Mouse (Mus musculus) limb, embryonic 11.5 days (tissue): ENCODE results near the gene Omg. TPM values are rescaled to one million over a fixed set of nuclear protein-coding genes. Genes with fewer than 3 reads are reported as not detected.

Experiments used
- ATAC-seq: fragments of 200-750 bp; cut with Nextera tagmentation; 2 replicates; pipeline ENCODE4 v1.8.0; 2017; ENCODE audit warnings: low read depth; ENCODE audit not compliant: insufficient number of reproducible peaks, low FRiP score, low TSS enrichment
- DNase-seq: peaks from one replicate; pipeline ENCODE4 v3.0.0-alpha.2; 2015; ENCODE audit warnings: low spot score
- H3K27ac ChIP-seq: fragments of 300-500 bp; sonication (generic); replicated peaks from 2 replicates; pipeline ENCODE4 v1.5.1; 2014; ENCODE audit warnings: low read depth, mild to moderate bottlenecking, low read length
- H3K27me3 ChIP-seq: fragments of 300-500 bp; sonication (generic); 2 replicates; pipeline ENCODE4 v1.6.1; 2014; ENCODE audit warnings: mild to moderate bottlenecking, low read length, mixed read lengths; ENCODE audit not compliant: control insufficient read depth, insufficient read depth
- H3K36me3 ChIP-seq: fragments of 300-500 bp; sonication (generic); 2 replicates; pipeline ENCODE4 v1.6.1; 2014; ENCODE audit warnings: mild to moderate bottlenecking, low read length, moderate library complexity, mixed read lengths; ENCODE audit not compliant: control insufficient read depth, insufficient read depth
- H3K4me1 ChIP-seq: fragments of 300-500 bp; sonication (generic); 2 replicates; pipeline ENCODE4 v1.6.1; 2014; ENCODE audit warnings: low read length, mixed read lengths; ENCODE audit not compliant: control insufficient read depth, insufficient read depth
- H3K4me2 ChIP-seq: fragments of 300-500 bp; sonication (generic); 2 replicates; pipeline ENCODE4 v1.6.1; 2014; ENCODE audit warnings: low read depth, mild to moderate bottlenecking, moderate library complexity; ENCODE audit not compliant: severe bottlenecking
- H3K4me3 ChIP-seq: fragments of 300-500 bp; sonication (generic); 2 replicates; pipeline ENCODE4 v1.5.1; 2014; ENCODE audit warnings: low read depth, low read length
- H3K9ac ChIP-seq: fragments of 300-500 bp; sonication (generic); 2 replicates; pipeline ENCODE4 v1.6.1; 2014; ENCODE audit warnings: mild to moderate bottlenecking, low read length
- H3K9me3 ChIP-seq: fragments of 300-500 bp; sonication (generic); 2 replicates; pipeline ENCODE4 v1.6.1; 2016; ENCODE audit warnings: low read length; ENCODE audit not compliant: control insufficient read depth
- WGBS: fragments of 180-500 bp; shearing (Covaris S2); extraction: QIAGEN DNeasy Blood & Tissue Kit; methylation state at CpG from one replicate; pipeline ENCODE4 v1.1.7; 2014; 5-methylcytosine and 5-hydroxymethylcytosine counted together
- polyA plus RNA-seq: library from polyadenylated mRNA; unstranded; fragments of >200 nt; fragmentation: Nextera tagmentation; extraction: Ambion mirVana; gene quantifications from 2 replicates; pipeline ENCODE4 v1.2.1, GENCODE M21; 2014

Omg gene
- polyA plus RNA-seq, 1 experiment from 2014 or later, result 0.12 TPM

GRCm38 (mm10) chr11:79522944-79523343 lies 19.1 kb upstream of the Omg start:
- ATAC-seq (no peak), DNase-seq (no peak)
- H3K36me3 ChIP-seq, result no peaks in the 10 kb centered on the region
- no peaks in the 10 kb centered on the region for H3K4me1 ChIP-seq
- 81% methylated on average over 1 of the region's 1 CpGs for WGBS
- H3K9me3 ChIP-seq, result no peaks in the 10 kb centered on the region
- no peak overlapping the region for H3K9ac ChIP-seq
- no peak overlapping the region for H3K4me3 ChIP-seq
- no peak overlapping the region for H3K27ac ChIP-seq
- no peak overlapping the region for H3K4me2 ChIP-seq
- no peaks in the 10 kb centered on the region for H3K27me3 ChIP-seq

DNA sequence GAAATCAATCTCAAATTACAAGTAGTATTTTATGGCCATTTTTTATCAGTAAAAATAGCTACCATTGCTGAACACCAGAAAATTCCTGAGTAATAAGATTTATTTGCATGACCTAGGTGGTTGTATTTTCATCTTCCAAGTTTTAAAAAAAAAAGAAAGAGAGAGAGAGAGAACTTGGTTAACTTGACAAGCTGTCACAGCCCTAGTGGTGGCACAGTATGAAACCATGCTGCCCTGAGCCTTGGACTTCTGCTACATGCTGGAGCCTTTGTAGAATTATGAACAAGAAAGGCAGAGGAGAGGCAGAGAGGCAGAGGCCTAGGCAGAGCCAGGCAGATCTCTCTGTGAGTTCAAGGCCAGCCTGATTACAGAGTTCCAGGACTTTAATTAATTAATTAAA lies 18.0 kb upstream of the Omg start:
- Histone ChIP-seq H3K4me2 (no peak overlapping the region), H3K4me1 (no peaks in the 10 kb centered on the region), H3K36me3 (no peaks in the 10 kb centered on the region), H3K27ac (no peak overlapping the region), H3K9ac (no peak overlapping the region), H3K27me3 (no peaks in the 10 kb centered on the region), H3K4me3 (no peak overlapping the region), H3K9me3 (no peaks in the 10 kb centered on the region)
- DNase-seq (no peak), ATAC-seq (no peak)

DNA sequence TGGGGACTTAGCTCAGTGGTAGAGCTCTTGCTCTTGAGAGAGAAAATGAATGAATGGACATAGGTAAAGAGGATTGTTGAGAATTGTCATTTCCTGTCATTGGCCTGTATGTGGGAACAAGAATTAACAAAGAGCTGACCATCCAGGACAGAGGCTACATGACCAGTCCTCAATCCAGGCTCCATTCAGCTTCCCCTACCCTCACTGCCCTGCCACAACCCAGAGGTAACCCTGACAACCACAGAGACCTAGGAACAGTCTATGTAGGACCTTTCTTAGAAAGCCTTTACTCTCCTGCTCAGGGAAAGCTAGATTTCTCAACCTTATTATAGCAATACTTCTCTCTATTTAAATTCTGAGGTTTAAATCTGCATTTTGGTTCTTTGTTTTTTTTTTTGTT lies 16.9 kb upstream of the Omg start:
- H3K4me1 ChIP-seq, result no peaks in the 10 kb centered on the region
- no peak overlapping the region for H3K9ac ChIP-seq
- no peak overlapping the region for H3K4me3 ChIP-seq
- DNase-seq (no peak), ATAC-seq (no peak)
- H3K36me3 ChIP-seq, result no peaks in the 10 kb centered on the region
- H3K4me2 ChIP-seq, result no peak overlapping the region
- no peaks in the 10 kb centered on the region for H3K27me3 ChIP-seq
- H3K27ac ChIP-seq, result no peak overlapping the region
- H3K9me3 ChIP-seq, result no peaks in the 10 kb centered on the region

DNA sequence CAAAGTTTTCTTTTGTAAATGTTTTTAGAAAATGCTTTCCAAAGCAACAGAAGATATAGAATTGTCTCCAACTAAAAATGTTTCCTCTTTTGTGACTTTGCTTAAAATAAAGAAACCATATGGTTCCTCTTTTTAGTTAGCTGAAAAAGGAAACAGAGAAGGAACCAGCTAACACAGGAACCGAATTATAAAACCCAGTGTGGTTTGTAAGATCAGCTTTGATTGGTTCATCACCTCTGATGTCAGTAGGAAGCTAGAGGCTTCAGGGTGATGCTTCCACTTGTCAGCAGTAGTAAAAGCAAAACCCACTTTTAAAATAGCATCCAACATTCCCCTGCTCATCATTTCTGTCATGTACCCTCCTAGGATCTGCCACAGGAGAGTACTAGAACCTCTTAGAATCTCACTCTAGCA lies 16.0 kb upstream of the Omg start:
- DNase-seq (no peak), ATAC-seq (no peak)
- Histone ChIP-seq H3K27ac (no peak overlapping the region), H3K4me2 (no peak overlapping the region), H3K4me1 (no peaks in the 10 kb centered on the region), H3K36me3 (no peaks in the 10 kb centered on the region), H3K9ac (no peak overlapping the region), H3K27me3 (no peaks in the 10 kb centered on the region), H3K9me3 (no peaks in the 10 kb centered on the region), H3K4me3 (no peak overlapping the region)
- WGBS, result 78% methylated on average over 1 of the region's 1 CpGs

DNA sequence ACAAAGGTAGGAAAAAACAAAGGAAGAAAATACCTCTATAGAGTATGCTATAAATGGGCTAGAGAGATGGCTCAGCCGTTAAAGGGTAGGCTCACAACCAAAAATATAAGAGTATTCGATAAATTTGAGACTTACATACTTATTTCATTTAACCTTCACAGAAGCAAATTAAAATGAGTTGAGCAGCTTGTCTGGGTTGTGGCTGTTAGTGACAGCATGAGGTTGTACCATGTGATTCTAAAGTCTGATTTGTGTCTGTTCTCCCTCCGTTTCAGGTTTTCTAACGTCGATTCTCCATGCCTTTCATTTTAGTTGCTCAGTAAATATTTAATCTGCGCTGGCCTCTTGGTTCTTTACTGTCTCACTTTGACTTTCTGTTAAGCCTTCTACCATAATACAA lies 15.4 kb upstream of the Omg start:
- no peaks in the 10 kb centered on the region for H3K9me3 ChIP-seq
- no peak overlapping the region for H3K9ac ChIP-seq
- H3K27me3 ChIP-seq, result no peaks in the 10 kb centered on the region
- DNase-seq, result no peak
- no peak for ATAC-seq
- no peaks in the 10 kb centered on the region for H3K4me1 ChIP-seq
- no peaks in the 10 kb centered on the region for H3K36me3 ChIP-seq
- no peak overlapping the region for H3K4me2 ChIP-seq
- H3K4me3 ChIP-seq, result no peak overlapping the region
- 89% methylated on average over 6 of the region's 6 CpGs for WGBS
- H3K27ac ChIP-seq, result no peak overlapping the region

GRCm38 (mm10) chr11:79515798-79516197 lies 11.9 kb upstream of the Omg start:
- DNase-seq (no peak), ATAC-seq (no peak)
- no peak overlapping the region for H3K9ac ChIP-seq
- no peak overlapping the region for H3K4me3 ChIP-seq
- H3K27ac ChIP-seq, result no peak overlapping the region
- no peak overlapping the region for H3K4me2 ChIP-seq
- WGBS, result 98% methylated on average over 2 of the region's 2 CpGs
- no peaks in the 10 kb centered on the region for H3K9me3 ChIP-seq
- H3K27me3 ChIP-seq, result no peaks in the 10 kb centered on the region
- no peaks in the 10 kb centered on the region for H3K4me1 ChIP-seq
- H3K36me3 ChIP-seq, result no peaks in the 10 kb centered on the region

DNA sequence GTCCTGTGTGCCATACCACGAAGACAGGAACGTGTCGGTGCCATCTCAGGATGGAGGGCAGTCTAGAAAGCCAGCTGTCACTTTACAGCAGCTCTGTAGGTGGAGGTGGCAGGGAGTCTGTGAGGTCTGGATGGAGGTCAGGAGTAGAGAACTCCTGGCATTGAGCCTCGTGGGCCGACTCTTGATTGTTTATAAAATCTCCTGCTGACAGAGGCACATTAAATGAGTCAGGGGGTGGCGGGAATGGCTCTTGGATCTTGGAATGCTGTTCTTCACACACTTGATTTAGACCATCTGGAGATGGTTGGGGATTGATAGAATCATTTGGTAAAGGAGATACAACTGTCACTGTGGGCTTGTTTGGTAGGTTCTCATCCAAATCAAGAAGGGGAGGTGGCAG lies 11.4 kb upstream of the Omg start:
- Histone ChIP-seq H3K4me2 (no peak overlapping the region), H3K36me3 (no peaks in the 10 kb centered on the region), H3K27me3 (no peaks in the 10 kb centered on the region), H3K9ac (no peak overlapping the region), H3K4me1 (no peaks in the 10 kb centered on the region), H3K27ac (no peak overlapping the region), H3K9me3 (no peaks in the 10 kb centered on the region), H3K4me3 (no peak overlapping the region)
- DNase-seq, result no peak
- ATAC-seq, result no peak
- 77% methylated on average over 6 of the region's 6 CpGs for whole genome bisulfite sequencing

- ATAC-seq (no peak), DNase-seq (no peak)
Measured at GRCm38 (mm10) chr11:79511970-79512369, 8.1 kb upstream of the Omg start.

GRCm38 (mm10) chr11:79504506-79504905 lies 622 bp upstream of the Omg start:
- Histone ChIP-seq H3K9me3 (no peaks in the 10 kb centered on the region), H3K4me1 (no peaks in the 10 kb centered on the region), H3K27me3 (no peaks in the 10 kb centered on the region), H3K4me2 (no peak overlapping the region), H3K27ac (no peak overlapping the region), H3K4me3 (no peak overlapping the region), H3K9ac (no peak overlapping the region), H3K36me3 (no peaks in the 10 kb centered on the region)
- DNase-seq (no peak), ATAC-seq (no peak)
- 88% methylated on average over 7 of the region's 7 CpGs for WGBS

More at GRCm38 (mm10) chr11:79511970-79512369, 8.1 kb upstream of the Omg start:
- Histone ChIP-seq H3K4me1 (no peaks in the 10 kb centered on the region), H3K9ac (no peak overlapping the region), H3K36me3 (no peaks in the 10 kb centered on the region), H3K27ac (no peak overlapping the region), H3K9me3 (no peaks in the 10 kb centered on the region), H3K4me2 (no peak overlapping the region), H3K4me3 (no peak overlapping the region), H3K27me3 (no peaks in the 10 kb centered on the region)
- WGBS, result 94% methylated on average over 3 of the region's 3 CpGs
